Mouse (Mus musculus): ENCODE measurements around the gene Med26. TPM values are rescaled to one million over a fixed set of nuclear protein-coding genes. Genes with fewer than 3 reads are reported as not detected.
A peak's percentile ranks its signal among the peaks of the same experiment; 100 is the strongest.

Gene Med26
- total RNA-seq, 2 experiments from 2014 or later, result 11.1 to 11.3 TPM

DNA sequence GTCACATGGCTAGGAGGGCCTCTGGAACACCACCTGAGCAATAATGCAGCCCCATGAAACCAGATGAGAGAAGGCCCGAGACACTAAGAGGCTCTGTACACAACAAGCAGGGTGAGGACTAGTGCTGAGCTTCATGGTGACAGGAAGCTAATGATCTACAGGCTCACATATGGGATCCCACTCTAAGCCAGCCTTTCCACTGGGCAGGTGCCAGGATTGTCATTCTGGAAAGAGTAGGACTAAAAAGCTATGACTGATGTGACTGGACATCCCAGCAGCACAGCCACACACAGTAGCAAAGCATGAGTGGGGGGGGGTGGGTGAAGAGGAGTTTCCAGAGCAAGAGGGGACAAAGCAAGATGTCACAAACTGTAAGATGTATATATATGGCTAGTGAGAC lies 50.2 kb downstream of the Med26 start:
- no peak for TF ChIP-seq CTCF (IDR thresholded peaks at IDR 0.05)
- no peak for DNase-seq (ENCODE audit: extremely low spot score in 1 of 2, low spot score in 2 of 2)
- no peak overlapping the region for H3K27ac ChIP-seq
- intact Hi-C loops (cut with DNase I), result no loop called here
- H3K4me3 ChIP-seq, result no peak overlapping the region

DNA sequence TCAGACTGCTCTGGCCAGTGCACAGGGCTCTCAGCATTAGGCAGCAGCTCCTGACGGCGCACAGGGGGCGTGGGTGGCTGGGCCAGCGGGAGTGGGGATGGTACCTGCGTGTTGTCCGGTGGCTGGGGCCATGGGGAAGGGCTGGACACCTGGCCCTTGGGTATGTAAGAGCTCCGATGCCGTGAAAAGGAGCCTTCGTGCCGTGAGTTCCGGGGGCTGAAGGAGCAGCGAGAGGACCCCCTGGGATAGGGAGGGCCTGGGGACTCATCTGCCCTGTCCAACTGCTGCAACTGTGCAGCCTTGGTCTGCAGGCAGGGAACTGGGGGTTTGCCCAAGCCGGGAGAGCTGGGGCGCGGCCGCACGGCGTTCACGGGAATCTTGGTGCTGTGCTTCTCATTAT lies 51.9 kb downstream of the Med26 start:
- H3K4me3 ChIP-seq, result no peak overlapping the region
- no peak overlapping the region for H3K27ac ChIP-seq
- no peak for TF ChIP-seq CTCF (IDR thresholded peaks at IDR 0.05)
- no peak for DNase-seq (ENCODE audit: extremely low spot score in 1 of 2, low spot score in 2 of 2)
- intact Hi-C loops (cut with DNase I), result no loop called here

DNA sequence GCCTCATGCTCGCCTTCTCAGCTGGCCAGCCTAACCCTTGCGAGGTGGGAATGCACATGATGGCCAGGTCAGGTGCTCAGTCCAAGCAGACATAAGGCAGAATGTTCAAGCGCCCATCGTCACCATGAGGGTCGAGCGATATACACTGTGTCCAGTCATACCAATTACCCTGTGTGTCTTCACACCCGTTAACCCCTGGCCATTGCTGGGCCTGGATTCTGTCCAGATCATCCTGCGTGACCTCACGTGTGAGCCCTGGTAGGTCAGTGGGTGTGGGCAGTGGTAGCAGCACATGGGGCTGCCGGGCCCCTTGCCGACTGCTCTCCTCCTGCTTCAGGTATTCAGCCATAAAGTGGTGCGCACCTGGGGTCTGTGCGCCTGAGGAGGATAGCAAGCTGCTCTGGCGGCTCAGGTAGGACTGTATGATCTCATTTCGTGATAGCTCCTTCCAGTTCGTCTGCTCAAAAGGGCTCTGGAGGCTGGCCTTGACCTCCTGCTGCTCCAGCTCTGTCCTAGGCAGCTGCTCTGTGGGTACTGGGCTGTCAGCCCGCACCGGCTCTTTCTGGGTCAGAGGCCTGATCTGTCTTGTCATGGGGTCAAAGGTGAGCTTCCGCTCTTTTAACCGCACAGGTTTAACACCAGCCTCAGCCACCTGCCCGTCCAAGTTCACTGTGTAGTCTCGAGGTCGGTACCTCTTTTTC lies 52.5 kb downstream of the Med26 start:
- no peak overlapping the region for H3K4me3 ChIP-seq
- intact Hi-C loops (cut with DNase I), result no loop called here
- H3K27ac ChIP-seq, result no peak overlapping the region

DNA sequence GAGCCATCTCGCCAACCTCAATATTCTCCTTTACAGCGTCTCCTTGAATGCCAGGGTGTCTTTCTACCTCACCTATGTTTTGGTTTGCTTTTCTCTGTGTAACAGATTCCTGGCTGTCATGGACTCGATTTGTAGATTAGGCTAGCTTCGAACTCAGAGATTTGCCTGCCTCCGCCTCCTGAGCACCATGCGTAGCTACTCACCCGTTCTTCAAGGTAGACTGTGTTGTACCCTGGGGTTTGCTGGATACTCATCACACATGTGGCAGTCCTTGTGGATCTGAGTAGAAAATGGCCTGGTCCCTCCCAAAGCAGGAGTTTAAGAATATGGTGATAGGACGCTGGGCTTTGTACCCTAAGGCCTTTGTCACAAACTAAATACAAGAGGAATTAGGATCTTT lies 54.7 kb downstream of the Med26 start:
- Histone ChIP-seq H3K4me3 (peak overlapping the region; percentile 68), H3K27ac (peak overlapping the region; percentile 78; the same call in 1 of the 2 replicates)
- DNase-seq (ENCODE audit: extremely low spot score in 1 of 2, low spot score in 2 of 2), result no peak
- no peak for TF ChIP-seq CTCF (IDR thresholded peaks at IDR 0.05)
- intact Hi-C loops (cut with DNase I), result loop anchor here (2.0 to 5.0 kb wide), 2 partner anchors 77 to 254 kb away; partner anchors contain the start of gene Smim7

More for the DNA sequence above, 52.5 kb downstream of the Med26 start:
- TF ChIP-seq CTCF (IDR thresholded peaks at IDR 0.05), result no peak
- no peak for DNase-seq (ENCODE audit: extremely low spot score in 1 of 2, low spot score in 2 of 2)

GRCm38 (mm10) chr8:72492622-72493081 lies 55.4 kb downstream of the Med26 start:
- TF ChIP-seq CTCF (IDR thresholded peaks at IDR 0.05), result no peak
- intact Hi-C loops (cut with DNase I), result loop anchor here (1.0 to 5.0 kb wide), 3 partner anchors 56 to 255 kb away; partner anchors contain the start of genes Med26 and Smim7
- Histone ChIP-seq H3K27ac (peak overlapping the region; percentile 78), H3K4me3 (peak overlapping the region; percentile 68)
- DNase-seq (ENCODE audit: extremely low spot score in 1 of 2, low spot score in 2 of 2), result peak; percentile 100

DNA sequence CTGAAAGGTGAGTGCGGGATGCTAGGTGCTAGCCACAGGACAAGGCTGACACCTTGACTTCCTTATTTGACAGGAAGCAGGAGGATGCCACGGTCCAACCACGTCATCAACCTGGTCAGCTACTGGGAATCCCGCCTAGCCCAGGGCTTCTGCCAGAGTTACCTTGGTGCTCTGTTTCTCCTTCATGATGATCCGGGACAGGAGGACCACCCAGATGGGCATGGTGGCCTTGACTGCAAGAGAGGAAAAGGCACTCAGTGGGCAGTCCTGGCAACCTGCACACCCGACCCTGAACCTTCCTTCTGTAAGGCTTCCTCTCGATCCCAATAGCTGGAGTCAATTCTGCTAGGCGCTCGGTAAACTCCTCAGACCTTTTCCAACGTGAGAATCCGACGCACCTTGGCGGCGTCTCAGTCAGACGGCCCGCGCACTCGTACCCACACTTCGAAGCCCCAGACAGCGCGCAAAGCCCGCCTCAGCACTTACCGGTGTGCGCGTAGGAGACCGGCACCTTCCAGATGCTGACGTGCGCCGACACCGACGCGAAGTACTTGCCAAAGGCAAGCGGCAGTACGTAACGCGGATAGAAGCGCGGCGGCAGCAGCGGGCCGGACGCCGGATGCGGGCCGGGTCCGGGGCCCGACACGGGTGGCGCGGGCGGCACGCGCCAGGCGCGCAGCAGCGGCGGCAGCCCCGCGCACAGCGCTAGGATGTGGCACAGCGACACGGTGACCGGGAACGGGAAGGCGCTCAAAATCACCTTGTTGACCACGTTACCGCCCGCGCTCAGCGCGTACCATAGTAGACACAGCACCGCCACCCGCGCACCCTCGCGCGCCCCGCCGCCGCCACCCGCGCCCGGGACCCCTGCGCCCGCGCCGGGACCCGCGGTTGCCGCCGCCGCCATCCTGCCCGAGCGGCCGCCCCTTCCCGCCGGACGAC lies 56.1 kb downstream of the Med26 start, which contains the start of gene Slc35e1:
Slc35e1 (minus strand) TSS at position 935 of the 942 bp plus-strand sequence.
- Histone ChIP-seq H3K4me3 (peak within 1 kb of the TSS; percentile 68), H3K27ac (peak within 1 kb of the TSS; percentile 78)
- peak; percentile 46 to 63 for DNase-seq (ENCODE audit: extremely low spot score in 1 of 2, low spot score in 2 of 2)
- no peak for TF ChIP-seq CTCF (IDR thresholded peaks at IDR 0.05)
- intact Hi-C loops (cut with DNase I), result loop anchor here (1.0 to 5.0 kb wide), 4 partner anchors 15 to 255 kb away; partner anchors contain the start of genes Med26 and Smim7

GRCm38 (mm10) chr8:72491017-72491416 lies 57.1 kb downstream of the Med26 start:
- Histone ChIP-seq H3K4me3 (peak overlapping the region; percentile 68), H3K27ac (no peak overlapping the region)
- no peak for TF ChIP-seq CTCF (IDR thresholded peaks at IDR 0.05)
- no peak for DNase-seq (ENCODE audit: extremely low spot score in 1 of 2, low spot score in 2 of 2)
- intact Hi-C loops (cut with DNase I), result loop anchor here (2.0 to 5.0 kb wide), 2 partner anchors 14 to 256 kb away; no protein-coding TSS in a partner anchor

DNA sequence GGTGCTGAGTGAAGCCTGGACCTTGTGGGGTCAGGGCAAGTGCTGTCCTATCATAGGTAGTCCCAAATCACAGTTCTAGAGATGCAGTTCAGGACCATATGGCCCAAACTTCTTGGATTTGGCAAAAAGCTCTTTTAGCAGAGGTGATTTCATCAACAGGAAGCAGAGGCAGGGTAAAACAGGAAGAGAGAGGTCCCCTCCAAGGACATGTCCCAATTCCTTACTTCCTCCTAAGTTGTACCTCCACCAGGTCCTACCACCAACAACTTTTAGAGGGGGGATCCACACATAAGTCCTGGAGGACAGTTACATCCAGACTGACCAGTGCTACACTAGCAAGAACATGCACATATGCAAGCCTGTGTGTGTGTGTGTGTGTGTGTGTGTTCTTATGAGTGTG lies 61.1 kb downstream of the Med26 start:
- intact Hi-C loops (cut with DNase I), result no loop called here

GRCm38 (mm10) chr8:72485456-72486199 lies 62.4 kb downstream of the Med26 start:
- TF ChIP-seq CTCF (IDR thresholded peaks at IDR 0.05), result no peak; the same call in 1 of the 2 replicates
- no peak overlapping the region for H3K4me3 ChIP-seq
- DNase-seq (ENCODE audit: extremely low spot score in 1 of 2, low spot score in 2 of 2), result no peak
- intact Hi-C loops (cut with DNase I), result no loop called here
- H3K27ac ChIP-seq, result no peak overlapping the region

More for the DNA sequence above, 61.1 kb downstream of the Med26 start:
- TF ChIP-seq CTCF (IDR thresholded peaks at IDR 0.05), result no peak
- Histone ChIP-seq H3K4me3 (no peak overlapping the region), H3K27ac (no peak overlapping the region)
- DNase-seq (ENCODE audit: extremely low spot score in 1 of 2, low spot score in 2 of 2), result no peak

DNA sequence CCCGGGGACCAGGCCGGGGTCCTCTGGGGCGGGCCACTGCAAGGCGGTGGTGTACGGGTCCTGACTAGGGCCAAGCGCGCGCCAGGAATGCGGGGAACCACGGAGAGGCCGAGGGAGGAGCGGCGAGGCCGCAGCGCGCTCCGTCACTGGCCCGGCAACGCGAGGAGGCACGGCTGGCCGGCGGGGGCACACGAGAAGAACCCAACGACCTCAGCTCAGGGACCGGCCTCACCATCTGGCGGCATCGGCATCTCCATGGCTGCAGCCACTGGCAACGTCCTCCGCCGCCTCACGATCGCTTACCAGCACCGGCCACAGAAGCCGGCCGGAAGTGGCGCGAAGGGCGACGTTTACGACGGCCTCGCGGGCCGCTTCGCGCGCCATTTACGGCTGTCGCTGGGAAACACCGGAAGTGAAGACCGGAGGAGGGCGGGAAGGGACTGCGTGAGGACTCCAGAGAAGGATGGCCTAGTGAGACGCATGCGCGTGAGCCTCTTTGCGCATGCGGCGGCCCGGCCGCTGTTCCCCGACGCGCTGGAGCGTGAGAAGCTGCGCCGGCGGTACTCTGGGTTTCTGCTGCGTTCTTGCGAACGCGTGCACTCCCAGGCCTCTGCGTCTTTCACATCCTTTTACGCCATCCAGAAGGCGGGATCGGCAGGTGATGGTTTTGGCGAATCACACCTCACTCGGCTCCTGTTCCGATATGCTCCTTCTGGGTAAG lies 73.1 kb downstream of the Med26 start, which contains the start of gene Cherp:
Cherp (minus strand) TSS at position 401 of the 721 bp plus-strand sequence.
- Histone ChIP-seq H3K4me3 (peak within 1 kb of the TSS; percentile 82), H3K27ac (peak within 1 kb of the TSS; percentile 97)
- peak; percentile 98 for DNase-seq (ENCODE audit: extremely low spot score in 1 of 2, low spot score in 2 of 2)
- no peak for TF ChIP-seq CTCF (IDR thresholded peaks at IDR 0.05)
- intact Hi-C loops (cut with DNase I), result loop anchor here (2.0 kb wide), 1 partner anchor 54 kb away; the partner anchor contains the start of gene Eps15l1

All from left cerebral cortex, adult 2 months (tissue).